Mouse (Mus musculus): ENCODE measurements around the gene Plpp3.

Plpp3 gene

GRCm38 (mm10) chr4:105190826-105191225, 33.7 kb downstream of the Plpp3 start:
- no peak for DNase-seq (ENCODE audit: low spot score)

DNA sequence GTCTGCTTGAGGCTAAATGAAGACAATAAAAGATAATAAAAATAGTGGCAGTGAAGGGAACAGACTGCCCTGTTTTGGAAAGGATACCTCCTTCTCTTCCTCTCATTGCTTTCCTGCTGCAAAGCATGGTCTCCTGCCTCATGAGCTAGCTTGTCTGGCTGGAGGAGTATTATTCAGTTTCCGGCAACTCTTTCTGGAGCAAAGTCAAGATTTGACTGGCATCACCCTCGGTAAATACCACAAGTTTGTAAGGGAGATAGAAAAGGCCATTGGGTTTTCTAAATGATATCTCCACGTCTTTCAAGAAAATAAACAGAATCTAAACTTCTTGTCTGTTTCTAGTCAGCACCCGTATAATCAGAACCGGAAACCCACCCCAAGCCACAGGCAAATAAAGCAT, 34.4 kb downstream of the Plpp3 start:
- no peak for DNase-seq (ENCODE audit: low spot score)

DNA sequence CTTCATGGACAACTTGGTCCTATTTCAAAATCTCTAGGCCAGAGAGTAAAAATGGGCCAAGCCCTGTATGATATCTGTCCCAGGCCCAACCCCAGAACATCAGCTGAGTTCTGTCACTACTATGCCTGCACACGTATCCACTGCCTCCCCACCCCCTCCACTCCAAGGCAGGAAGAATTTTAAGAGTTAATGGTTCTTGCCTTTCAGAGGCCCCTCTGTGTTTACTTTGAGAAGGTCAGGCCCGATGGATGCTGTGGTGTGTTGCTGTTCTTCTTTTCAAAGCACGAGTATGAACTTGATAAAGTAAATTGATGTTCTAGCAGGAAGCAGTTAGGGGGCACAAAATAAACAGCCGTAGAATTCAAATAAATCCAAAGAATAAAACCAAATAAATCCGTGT, 35.5 kb downstream of the Plpp3 start:
- DNase-seq (ENCODE audit: low spot score), result no peak

GRCm38 (mm10) chr4:105195256-105195655, 38.1 kb downstream of the Plpp3 start:
- no peak for DNase-seq (ENCODE audit: low spot score)

DNA sequence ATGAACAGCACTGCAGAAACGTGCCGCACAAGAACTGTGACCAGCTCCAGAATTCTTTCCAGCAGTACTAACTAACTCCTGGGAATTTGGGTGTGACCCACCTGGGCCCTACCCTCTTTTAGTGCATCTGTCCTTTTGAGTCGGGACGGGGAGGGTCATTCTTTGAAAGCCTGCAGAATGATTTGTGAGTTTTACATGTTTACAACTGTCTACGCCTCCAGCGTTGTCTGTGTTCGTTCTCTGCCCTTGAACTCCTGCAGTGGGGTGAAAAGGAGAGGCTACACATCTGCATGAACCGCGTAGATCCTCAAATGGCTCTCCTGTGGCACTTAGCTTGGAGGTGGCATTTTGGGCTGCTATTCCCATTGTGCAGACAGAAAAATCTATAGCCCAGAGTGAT, 39.0 kb downstream of the Plpp3 start:
- DNase-seq (ENCODE audit: low spot score), result no peak

DNA sequence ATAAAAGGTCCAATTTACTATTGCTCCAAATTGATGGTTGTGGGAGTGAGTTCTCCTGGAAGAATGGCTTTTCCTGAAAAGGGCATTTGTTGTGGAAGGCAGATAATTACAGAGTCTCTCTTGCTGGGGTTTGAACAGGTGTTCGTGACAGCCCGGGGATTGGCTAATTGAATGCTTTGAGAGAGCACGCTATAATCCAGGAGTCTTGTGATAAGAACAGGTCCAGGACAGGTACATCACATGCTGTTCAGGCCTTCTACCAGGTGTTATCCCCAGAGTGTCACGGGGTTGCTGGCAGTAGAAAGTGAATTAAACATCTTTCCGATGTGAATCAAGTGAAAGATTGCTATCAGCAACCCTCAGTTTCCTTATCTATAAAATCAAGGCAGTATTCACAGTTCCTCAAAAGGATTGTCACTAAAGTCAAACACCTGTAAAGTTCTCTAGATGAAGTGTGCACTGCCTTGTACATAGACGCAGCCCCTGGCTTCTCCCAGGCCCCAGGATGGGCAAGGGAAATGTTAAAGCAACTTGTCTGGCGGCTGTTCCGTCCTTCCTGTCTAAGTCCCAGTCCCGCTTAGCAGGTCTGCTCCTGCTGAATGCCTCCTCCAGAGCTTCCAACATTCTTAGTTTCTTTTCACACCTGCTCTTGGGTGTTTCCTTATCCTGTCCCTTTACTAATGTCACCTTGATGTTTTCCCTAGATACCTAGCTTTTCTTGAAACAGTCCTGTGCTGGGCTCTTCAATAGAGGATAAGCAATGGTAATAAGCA, 40.0 kb downstream of the Plpp3 start:
- no peak for DNase-seq (ENCODE audit: low spot score)

DNA sequence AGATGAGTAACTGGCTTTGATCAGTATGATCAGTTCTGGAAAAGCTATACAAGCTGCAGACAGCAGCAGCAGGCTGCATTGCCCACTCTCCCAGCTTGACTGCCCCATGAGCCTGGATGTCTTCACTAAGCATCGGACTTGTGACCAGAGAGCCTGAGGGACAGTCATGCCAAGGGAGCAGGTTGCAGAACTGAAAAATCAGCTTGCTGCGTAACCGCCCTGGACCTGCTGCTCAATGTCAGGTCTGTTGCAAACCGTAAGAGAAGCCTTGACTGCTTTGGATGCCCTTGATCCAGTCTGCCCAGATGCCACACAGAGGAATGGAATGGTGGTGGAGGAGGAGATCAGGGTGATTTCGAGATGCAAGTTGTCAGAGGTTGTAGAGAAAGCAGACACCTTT, 41.5 kb downstream of the Plpp3 start:
- DNase-seq (ENCODE audit: low spot score), result no peak

GRCm38 (mm10) chr4:105199345-105199744, 42.2 kb downstream of the Plpp3 start:
- DNase-seq (ENCODE audit: low spot score), result no peak

GRCm38 (mm10) chr4:105200624-105201524, 43.7 kb downstream of the Plpp3 start:
- no peak for DNase-seq (ENCODE audit: low spot score)

DNA sequence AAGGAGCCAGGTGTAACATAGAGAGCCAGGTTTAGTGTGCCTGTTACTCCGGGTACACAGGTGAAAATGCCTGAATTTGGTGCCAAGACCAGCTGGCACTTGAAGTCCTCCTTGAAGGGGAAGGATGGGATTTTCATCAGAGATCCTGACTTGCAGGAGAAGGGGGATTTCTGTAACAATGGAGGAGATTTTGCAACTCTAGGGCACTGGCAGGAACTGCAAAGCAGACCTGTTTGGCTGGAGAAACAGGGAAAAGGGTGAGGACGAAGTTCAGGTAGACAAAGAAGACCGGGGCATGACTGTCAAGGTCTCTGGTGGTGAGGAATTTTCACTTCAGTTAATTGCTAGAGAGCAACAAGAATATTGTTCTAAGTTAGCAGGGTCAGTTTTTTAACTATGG, 45.3 kb downstream of the Plpp3 start:
- DNase-seq (ENCODE audit: low spot score), result no peak

DNA sequence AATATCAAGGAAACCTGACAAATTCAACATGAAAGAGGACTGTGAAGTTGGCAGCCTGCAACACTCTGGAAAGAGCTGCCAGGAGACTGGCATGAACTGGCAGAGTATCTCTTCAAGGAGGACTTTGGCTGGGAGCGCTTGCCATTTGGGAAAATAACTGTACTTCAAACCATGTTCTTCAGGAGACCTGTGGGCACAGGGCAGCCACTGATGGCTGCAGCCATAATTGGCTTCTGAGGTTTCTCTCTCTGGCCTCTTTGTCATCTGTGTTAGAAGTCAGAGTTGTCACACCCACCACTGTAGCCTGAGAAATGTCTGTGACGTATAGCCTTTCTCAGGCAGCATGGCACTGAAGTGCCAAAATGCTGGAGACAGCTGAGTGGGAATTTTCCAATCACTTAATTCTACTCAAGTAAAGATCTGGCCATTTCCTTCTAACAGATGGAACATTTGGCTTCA, 46.2 kb downstream of the Plpp3 start:
- no peak for DNase-seq (ENCODE audit: low spot score)

DNA sequence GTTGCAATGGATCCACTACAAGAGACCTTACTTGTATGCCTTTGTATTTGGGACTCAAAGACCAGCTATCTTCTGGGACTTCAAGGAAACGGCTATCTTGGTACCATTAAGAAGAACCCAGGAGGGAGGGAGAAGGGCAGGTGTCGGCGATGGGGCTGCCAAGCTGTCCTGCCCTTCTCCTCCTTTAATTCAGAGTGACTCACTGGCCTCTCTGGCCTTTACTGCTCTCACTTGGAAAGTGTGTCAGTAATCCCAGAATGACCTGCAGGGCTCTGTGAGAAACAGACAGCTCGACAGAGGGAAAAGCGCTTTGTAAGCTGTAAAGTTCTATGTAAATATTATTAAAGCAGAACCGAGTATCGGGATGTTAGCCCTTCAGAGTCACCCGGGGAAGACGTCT, 46.9 kb downstream of the Plpp3 start:
- DNase-seq (ENCODE audit: low spot score), result no peak

DNA sequence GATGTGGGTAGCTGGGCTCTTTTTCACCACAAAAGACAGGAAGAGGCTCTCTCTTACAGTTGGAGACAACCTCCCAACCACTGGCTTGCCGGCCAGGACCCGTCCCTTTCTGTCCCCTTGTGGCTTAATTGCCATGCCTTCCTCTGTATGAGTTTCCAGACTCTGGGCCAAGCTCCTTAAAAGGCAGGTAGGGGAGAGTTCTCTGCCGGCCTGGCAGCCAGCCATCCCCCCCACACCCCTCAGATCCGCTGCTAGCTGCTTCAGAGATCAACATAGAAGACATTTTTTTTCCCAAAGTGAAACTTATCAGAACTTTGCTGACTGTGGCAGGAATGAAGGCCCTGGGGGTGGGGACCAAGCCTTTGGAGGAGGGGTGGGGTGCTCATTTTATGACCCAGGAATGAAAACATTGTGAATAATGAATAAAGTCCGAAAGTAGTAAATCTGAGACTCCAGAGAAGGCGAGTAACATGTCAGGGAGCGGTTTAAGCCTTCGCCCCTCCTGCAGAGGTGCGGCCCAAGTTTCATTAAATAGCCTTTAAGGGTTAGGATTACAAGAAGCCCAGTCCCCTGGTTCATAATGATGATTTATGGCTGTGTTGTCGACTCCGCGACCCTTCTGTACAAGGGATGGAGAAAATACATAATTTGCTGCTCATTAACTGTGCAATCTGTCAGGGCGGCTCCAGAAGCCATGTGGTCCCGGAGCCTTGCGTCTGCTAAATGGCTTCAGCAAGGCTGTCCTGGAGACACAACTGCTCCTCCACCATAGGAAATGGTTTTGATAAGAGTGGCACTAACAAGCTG, 48.1 kb downstream of the Plpp3 start:
- DNase-seq (ENCODE audit: low spot score), result peak; percentile 68

DNA sequence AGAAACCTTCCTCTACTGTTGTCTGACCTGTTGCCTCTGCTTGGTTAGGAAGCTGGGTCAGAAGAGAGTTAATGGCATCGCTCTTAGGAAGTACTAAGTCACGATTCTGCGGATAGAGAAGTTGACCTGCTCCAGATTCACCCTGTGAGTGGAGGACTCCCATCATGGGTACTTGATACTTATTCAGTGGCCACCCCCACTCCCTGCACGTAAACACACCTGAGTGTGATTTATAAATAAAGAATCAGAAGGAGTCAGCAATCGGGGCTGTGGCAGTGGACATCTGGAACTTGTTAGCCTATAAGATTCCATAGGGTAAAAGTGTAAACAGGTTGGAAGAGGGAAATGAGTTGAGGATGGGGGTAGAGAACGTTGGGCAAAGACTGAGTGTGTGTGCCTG, 49.0 kb downstream of the Plpp3 start:
- no peak for DNase-seq (ENCODE audit: low spot score)

GRCm38 (mm10) chr4:105206995-105207394, 49.8 kb downstream of the Plpp3 start:
- DNase-seq (ENCODE audit: low spot score), result no peak

- no peak for DNase-seq (ENCODE audit: low spot score)
Measured at GRCm38 (mm10) chr4:105207641-105208040, 50.5 kb downstream of the Plpp3 start.

DNA sequence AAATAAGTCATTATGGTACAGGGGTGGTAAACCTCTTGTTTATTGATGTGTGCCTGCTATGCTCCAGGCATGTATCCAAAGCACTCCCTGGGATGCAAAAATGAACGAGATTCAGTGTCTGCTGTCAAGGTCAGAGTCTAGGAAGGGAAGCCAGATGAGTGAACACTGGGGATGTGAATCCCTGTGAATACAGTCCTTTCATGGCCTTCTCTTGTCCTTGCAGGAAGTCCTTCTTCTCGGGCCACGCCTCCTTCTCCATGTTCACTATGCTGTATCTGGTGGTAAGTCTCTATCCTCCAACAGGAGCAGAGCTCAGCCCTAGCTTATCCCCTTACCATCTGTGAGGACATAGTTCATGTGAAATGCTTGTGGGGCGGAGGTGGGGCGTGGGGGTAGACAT, 51.8 kb downstream of the Plpp3 start:
- DNase-seq (ENCODE audit: low spot score), result no peak

DNA sequence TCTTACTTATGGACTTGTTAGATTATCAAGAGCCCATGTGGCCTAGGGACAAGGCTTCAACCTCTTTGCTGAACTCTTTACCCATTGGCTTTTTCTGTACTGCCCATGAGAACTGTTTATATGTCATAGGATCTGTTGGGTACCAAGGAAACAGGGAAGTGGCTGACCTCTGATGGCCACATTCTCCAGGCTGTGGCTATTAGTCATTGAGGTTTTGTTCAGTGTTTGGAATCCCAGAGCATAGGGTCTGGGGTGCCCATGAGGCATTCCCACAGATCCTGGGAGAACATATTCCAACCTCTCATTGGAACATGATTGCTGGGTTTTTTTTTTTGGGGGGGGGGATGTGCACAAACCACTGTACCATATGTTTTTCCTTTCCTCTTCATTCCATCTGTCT, 56.2 kb downstream of the Plpp3 start:
- DNase-seq (ENCODE audit: low spot score), result no peak

GRCm38 (mm10) chr4:105214438-105214837, 57.3 kb downstream of the Plpp3 start:
- DNase-seq (ENCODE audit: low spot score), result peak; percentile 41

DNA sequence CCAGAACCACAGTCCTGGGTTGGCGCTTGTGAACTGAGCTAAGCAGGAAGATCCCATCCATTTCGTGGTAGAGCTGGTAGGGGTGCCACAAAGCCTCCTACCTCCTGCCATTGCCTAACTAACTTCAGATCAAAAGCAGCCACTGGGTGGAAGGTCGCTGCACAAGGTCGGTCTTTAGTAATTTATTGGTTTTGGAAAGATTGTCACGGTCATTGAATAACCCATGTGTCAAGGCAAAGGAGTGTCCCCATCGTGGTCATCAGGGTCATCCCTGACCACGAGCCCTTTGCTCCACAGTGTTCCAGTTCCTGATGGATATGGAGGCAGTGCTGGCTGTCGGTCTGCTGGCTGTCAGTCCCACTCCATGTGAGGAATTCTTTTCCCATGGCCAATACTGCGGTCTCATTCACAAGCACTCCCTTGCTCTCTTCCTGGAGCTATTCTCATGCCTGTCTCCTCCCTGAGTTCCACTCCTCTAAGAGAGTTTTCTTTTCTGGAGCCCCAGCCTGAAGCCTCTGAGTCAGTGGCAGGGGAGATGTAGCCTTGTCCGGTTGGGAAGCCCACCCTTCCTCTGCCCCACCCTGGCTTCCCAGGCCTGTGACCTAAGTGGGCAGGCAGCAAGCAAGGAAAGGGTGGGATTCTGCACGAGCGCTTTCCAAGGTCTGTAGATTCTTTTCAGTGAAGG, 58.7 kb downstream of the Plpp3 start:
- no peak for DNase-seq (ENCODE audit: low spot score)

DNA sequence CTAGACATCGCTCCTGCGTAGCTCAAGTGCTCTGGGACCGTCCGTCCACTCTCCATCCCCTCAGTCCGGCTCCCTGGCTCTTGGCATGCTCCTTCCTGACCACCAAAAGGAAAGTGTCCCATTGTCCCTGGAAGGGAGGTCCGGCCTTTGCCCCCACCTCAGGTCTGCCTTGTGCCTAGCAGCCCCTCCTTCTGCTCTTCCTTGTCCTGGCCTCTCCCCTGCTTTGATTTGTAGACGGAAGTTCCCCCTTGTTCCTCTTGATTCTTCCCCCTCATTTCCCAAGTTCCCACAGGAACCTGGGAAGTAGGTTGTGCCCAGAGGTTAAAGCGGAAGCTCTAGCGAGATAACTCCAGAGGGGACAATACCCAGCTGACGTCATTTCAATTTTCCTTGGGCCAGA, 61.1 kb downstream of the Plpp3 start:
- no peak for DNase-seq (ENCODE audit: low spot score)

GRCm38 (mm10) chr4:105219316-105219715, 62.2 kb downstream of the Plpp3 start:
- DNase-seq (ENCODE audit: low spot score), result no peak

Measured in urinary bladder, postnatal 14 days (tissue).